Mouse (Mus musculus): ENCODE measurements at regions not wholly inside any gene's neighbourhood (a gene's known extent, or its start where the extent isn't known, plus 50 kb on each side); places are given as distances from the start of the nearest gene placed in this dataset.
"Not testable (repeated sequence)": the region's sequence is repeated elsewhere in the genome, so short reads cannot be mapped to it uniquely, and the experiment has no call there.

DNA sequence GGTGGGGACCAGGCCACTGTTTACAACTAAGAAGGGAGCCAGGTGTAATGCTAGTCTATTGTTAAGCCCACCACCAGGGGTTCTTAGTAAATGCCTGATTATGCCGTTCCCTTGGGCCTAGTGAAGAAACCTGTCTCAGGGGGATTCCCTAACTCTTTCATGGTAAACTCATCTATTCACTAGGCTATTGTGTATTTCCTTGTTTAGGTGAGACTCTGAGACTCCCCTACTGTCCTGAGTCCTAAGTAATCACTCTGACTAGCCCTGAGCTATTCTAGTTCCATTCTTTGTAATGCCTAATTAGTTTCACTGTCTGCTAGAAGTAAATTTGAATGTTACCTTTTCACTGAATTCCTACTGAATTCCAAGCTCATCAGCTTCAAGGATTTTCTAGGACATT, 545.3 kb upstream of the Gje1 start:
- not testable (repeated sequence) for TF ChIP-seq CTCF (IDR thresholded peaks at IDR 0.05; ENCODE audit: borderline replicate concordance, control insufficient read depth, extremely low read depth, insufficient read depth, low read length, poor library complexity); POLR2A (IDR thresholded peaks at IDR 0.05; ENCODE audit: control insufficient read depth, extremely low read depth, insufficient read depth, low read length, poor library complexity)

Measured in thymus, adult 2 months (tissue).